Mouse (Mus musculus): ENCODE results near the gene Bace1.

Bace1 gene

DNA sequence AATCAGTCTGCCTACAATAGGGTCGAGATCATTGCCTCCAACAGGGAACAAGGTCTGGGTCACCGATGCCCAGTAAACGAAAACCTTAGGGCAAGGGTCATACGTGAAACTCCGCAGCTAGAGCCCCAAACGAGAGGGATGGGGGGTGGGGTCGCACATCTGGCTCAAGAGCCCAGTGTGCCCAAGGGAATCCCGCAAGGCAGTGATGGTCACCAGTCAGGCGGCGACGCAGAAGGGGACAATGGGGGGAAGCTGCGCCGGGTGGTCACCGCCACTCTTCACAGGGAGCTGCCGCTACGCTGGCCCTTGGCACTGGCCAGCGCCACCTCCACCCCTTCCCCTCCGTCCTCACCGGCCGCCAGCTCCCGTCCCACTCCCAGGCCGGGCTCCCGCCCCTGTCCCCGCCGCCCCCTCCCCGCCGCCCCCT is 67.4 kb downstream of the Bace1 start:
- DNase-seq (ENCODE audit: low read depth): peak; percentile 20

DNA sequence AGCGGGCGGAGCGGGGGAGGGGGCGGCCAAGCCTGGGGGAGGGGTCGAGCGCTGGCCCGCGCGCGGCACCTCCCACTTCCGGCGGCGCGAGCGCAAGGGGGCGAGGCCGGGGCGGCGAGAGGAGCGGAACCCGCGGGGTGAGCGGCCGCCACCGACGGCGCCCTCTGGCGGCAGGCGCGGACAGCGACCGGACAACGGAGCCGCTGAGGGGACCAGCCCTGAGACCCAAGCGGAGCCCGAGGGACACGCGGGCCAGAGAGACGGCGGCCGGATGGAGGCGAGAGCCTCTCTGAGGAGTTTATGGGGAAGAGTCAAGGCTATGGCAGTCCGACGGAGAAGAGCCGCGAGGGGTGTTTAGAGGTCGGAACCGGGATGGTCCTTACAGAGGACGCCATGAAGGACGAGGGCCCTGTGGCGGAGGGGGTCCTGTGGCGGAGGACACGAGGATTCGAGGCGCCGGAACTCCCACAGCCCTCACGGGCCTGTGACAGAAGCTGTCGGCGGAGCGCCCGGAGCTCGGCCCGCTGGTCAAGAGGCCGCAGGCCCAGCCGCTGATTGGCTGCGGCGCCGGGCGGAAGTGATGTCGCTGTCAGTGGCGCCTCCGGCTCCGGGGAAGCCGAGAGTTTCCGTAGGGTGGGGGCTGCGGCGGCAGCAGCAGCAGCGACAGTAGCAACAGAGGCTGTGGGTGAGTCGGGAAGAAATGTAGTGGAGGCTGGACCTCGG is 68.1 kb downstream of the Bace1 start, which contains the start of the genes Pcsk7 and Rnf214:
Gene Pcsk7, plus strand, starts transcription at position 143 of the 723 bp plus-strand sequence.
Gene Rnf214, minus strand, starts transcription at position 557 of the 723 bp plus-strand sequence.
- DNase-seq (ENCODE audit: low read depth): peak; percentile 85

DNA sequence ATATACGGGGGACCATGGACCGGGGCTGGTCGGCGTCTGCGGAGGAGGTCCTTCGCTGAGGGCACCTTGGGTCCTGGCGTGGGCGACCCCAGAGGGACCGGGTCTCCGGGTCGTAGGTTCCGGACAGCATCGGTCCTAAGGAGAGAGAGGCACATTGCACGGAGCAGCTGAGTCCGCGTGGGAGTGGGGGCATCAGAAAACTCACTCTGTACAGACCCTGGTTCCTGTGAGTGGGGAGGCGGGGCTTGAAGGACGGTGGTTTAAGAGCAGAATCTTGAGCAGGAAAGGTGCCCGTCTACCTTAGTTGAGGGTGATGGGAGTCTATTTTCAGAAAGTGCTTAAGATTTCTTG is 68.7 kb downstream of the Bace1 start:
- no peak for DNase-seq (ENCODE audit: low read depth)

- no peak for DNase-seq (ENCODE audit: low read depth)
These were observed 72.6 kb downstream of the Bace1 start for GRCm38 (mm10) chr9:45910995-45911394.

- DNase-seq (ENCODE audit: low read depth): peak; percentile 61
These were observed 73.3 kb downstream of the Bace1 start for GRCm38 (mm10) chr9:45911673-45912072.
